Mouse (Mus musculus): ENCODE measurements at regions not wholly inside any gene's neighbourhood (a gene's known extent, or its start where the extent isn't known, plus 50 kb on each side); places are given as distances from the start of the nearest gene placed in this dataset.

- no peak for TF ChIP-seq GATA1 (IDR thresholded peaks at IDR 0.05; ENCODE audit: borderline replicate concordance, low read length)
- TF ChIP-seq FLI1 (IDR thresholded peaks at IDR 0.05; ENCODE audit: low read length) = no peak
These were observed 70.0 kb downstream of the Tmco5 start for GRCm38 (mm10) chr2:116948538-116948937.

Measured in megakaryocyte, embryonic 14.5 days (primary cell).